Mouse (Mus musculus): ENCODE measurements at regions not wholly inside any gene's neighbourhood (a gene's known extent, or its start where the extent isn't known, plus 50 kb on each side); places are given as distances from the start of the nearest gene placed in this dataset.

- TF ChIP-seq CTCF (IDR thresholded peaks at IDR 0.05; ENCODE audit: low read depth, low read length) (no peak), POLR2A (IDR thresholded peaks at IDR 0.05; ENCODE audit: extremely low read depth, insufficient read depth, low read length) (no peak)
These were observed 100.7 kb downstream of the 9530068E07Rik start for GRCm38 (mm10) chr11:52496908-52497307.
